Comparison of ENCODE assay signal across 8 mouse cellular contexts in the genomic region with DNA sequence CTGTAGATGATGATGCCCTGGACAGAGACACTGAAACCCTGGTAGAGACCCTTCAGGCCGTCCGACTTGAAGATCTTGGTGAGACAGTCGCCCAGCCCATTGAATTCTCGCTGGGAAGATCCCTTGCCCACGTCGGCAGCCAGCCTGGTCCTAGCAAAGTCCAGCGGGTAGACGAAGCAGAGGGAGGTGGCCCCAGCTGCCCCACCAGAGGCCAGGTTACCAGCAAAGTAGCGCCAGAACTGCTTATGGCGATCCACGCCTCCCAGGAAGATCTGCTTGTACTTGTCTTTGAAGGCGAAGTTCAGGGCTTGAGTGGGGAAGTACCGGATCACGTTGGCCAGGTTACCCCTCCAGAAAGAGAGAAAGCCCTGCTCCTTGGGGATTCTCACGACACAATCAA. TPM values are rescaled to one million over a fixed set of nuclear protein-coding genes. Genes with fewer than 3 reads are reported as not detected.
DNase-seq lines count a peak whose midpoint lies in the region; ATAC-seq lines count a peak whose summit lies in the region.

No protein-coding gene starts in this region.

- WGBS in heart, embryonic 13.5 days, result 48% methylated on average over 15 of the region's 15 CpGs
- WGBS in limb, embryonic 13.5 days, result 83% methylated on average over 15 of the region's 15 CpGs

- no peak for ATAC-seq in heart, embryonic 13.5 days (ENCODE audit: extremely low read depth, insufficient number of reproducible peaks, low FRiP score, low TSS enrichment)
- ATAC-seq in limb, embryonic 13.5 days (ENCODE audit: low FRiP score, low read depth), result no peak

- no peaks in the 10 kb centered on the region for H3K9me3 ChIP-seq in heart, embryonic 13.5 days
- H3K9me3 ChIP-seq in limb, embryonic 13.5 days, result no peaks in the 10 kb centered on the region

- peak; percentile 23 for DNase-seq in left cerebral cortex, postnatal 4 days
- no peak for DNase-seq in left cerebral cortex, adult 8-10 months (ENCODE audit: low spot score in 2 of 2)
- peak; percentile 33 for DNase-seq in cerebellum, adult 11-12 months
- peak; percentile 15 for DNase-seq in thymus, postnatal 4 days
- no peak for DNase-seq in embryo, embryonic 11 days
- DNase-seq in MN1 (ENCODE audit: low spot score), result no peak

- H3K4me2 ChIP-seq in heart, embryonic 13.5 days, result peak overlapping the region; percentile 80
- peak overlapping the region; percentile 89 for H3K4me2 ChIP-seq in limb, embryonic 13.5 days (replicated peaks)

- peaks cover 61% of the 10 kb centered on the region for H3K4me1 ChIP-seq in heart, embryonic 13.5 days
- peaks cover 35% of the 10 kb centered on the region for H3K4me1 ChIP-seq in limb, embryonic 13.5 days

- H3K27ac ChIP-seq in heart, embryonic 13.5 days (replicated peaks), result peak overlapping the region; percentile 100
- no peak overlapping the region for H3K27ac ChIP-seq in limb, embryonic 13.5 days

- H3K27me3 ChIP-seq in heart, embryonic 13.5 days (replicated peaks), result no peaks in the 10 kb centered on the region
- no peaks in the 10 kb centered on the region for H3K27me3 ChIP-seq in limb, embryonic 13.5 days

- H3K9ac ChIP-seq in heart, embryonic 13.5 days, result peak overlapping the region; percentile 100
- peak overlapping the region; percentile 96 for H3K9ac ChIP-seq in limb, embryonic 13.5 days

- peaks cover 58% of the 10 kb centered on the region for H3K36me3 ChIP-seq in heart, embryonic 13.5 days
- peaks cover 51% of the 10 kb centered on the region for H3K36me3 ChIP-seq in limb, embryonic 13.5 days

- peak overlapping the region; percentile 92 for H3K4me3 ChIP-seq in heart, embryonic 13.5 days
- H3K4me3 ChIP-seq in limb, embryonic 13.5 days, result peak overlapping the region; percentile 81

- intact Hi-C loops in left cerebral cortex, postnatal 4 days (cut with DNase I), result no loop called here

RNA-seq across cellular contexts. Expression of gene Slc25a4, which starts 2.0 kb away (rescaled TPM):
- total RNA-seq in left cerebral cortex, postnatal 4 days (2021), result 100 to 1,000 TPM; 513 to 540 TPM
- total RNA-seq in left cerebral cortex, adult 8-10 months (2022), result 100 to 1,000 TPM; 543 to 583 (median 554) TPM
- polyA plus RNA-seq in heart, embryonic 13.5 days (2015; fragmentation: Nextera tagmentation; extraction: Ambion mirVana), result 1,621 and 1,814 TPM in 2 replicates
- polyA plus RNA-seq in limb, embryonic 13.5 days (2015; fragmentation: Nextera tagmentation; extraction: Ambion mirVana), result 513 and 539 TPM in 2 replicates

RNA-seq across cellular contexts. Expression of gene Snx25, which starts 57.1 kb away (rescaled TPM):
- total RNA-seq in left cerebral cortex, postnatal 4 days (2021), result 10 to 100 TPM; 33.8 to 36.2 TPM
- 10 to 100 TPM; 45.8 to 54.7 (median 48.7) TPM for total RNA-seq in left cerebral cortex, adult 8-10 months (2022)
- polyA plus RNA-seq in heart, embryonic 13.5 days (2015; fragmentation: Nextera tagmentation; extraction: Ambion mirVana), result 3.3 and 4.8 TPM in 2 replicates
- 5.9 and 6.6 TPM in 2 replicates for polyA plus RNA-seq in limb, embryonic 13.5 days (2015; fragmentation: Nextera tagmentation; extraction: Ambion mirVana)

RNA-seq across cellular contexts. Expression of gene Cfap97, which starts 57.5 kb away (rescaled TPM):
- 10 to 100 TPM; 17.5 to 20.8 TPM for total RNA-seq in left cerebral cortex, postnatal 4 days (2021)
- 10 to 100 TPM; 23.9 to 27.6 (median 25.7) TPM for total RNA-seq in left cerebral cortex, adult 8-10 months (2022)
- polyA plus RNA-seq in heart, embryonic 13.5 days (2015; fragmentation: Nextera tagmentation; extraction: Ambion mirVana), result 17.9 and 19.5 TPM in 2 replicates
- 29.3 and 30.1 TPM in 2 replicates for polyA plus RNA-seq in limb, embryonic 13.5 days (2015; fragmentation: Nextera tagmentation; extraction: Ambion mirVana)

Comparison
In these comparisons a context has a peak if more than half of its experiments do, and no peak if none do; other contexts are left out.
1. DNase-seq: peak in left cerebral cortex, postnatal 4 days (single experiment), cerebellum, adult 11-12 months (single experiment) and thymus, postnatal 4 days (single experiment); none in left cerebral cortex, adult 8-10 months (0 of 2), embryo, embryonic 11 days (single experiment) and MN1 (single experiment).